Mouse (Mus musculus) kidney, adult 2 months (tissue): ENCODE measurements around the gene Olfr1461. TPM values are rescaled to one million over a fixed set of nuclear protein-coding genes. Genes with fewer than 3 reads are reported as not detected.

Experiments used
- DNase-seq: peaks from one replicate; pipeline ENCODE4 v3.0.0; 2021
- H3K27ac ChIP-seq: fragments of 200-500 bp; 2 replicates; pipeline ENCODE4 v1.5.1; 2012; ENCODE audit warnings: low read depth, low read length, control low read depth, inconsistent platforms; ENCODE audit not compliant: insufficient read depth
- H3K27me3 ChIP-seq: fragments of 200-500 bp; replicated peaks from 2 replicates; pipeline ENCODE4 v1.6.1; 2012; ENCODE audit warnings: mild to moderate bottlenecking, moderate library complexity, low read length, inconsistent platforms; ENCODE audit not compliant: control insufficient read depth, insufficient read depth
- H3K36me3 ChIP-seq: fragments of 200-500 bp; 2 replicates; pipeline ENCODE4 v1.6.1; 2012; ENCODE audit warnings: mild to moderate bottlenecking, moderate library complexity, low read length, inconsistent platforms; ENCODE audit not compliant: control insufficient read depth, insufficient read depth
- H3K4me1 ChIP-seq: fragments of 200-500 bp; 2 replicates; pipeline ENCODE4 v1.6.1; 2011; ENCODE audit warnings: low read length; ENCODE audit not compliant: control insufficient read depth, insufficient read depth
- H3K4me3 ChIP-seq: fragments of 200-500 bp; 2 replicates; pipeline ENCODE4 v1.5.1; 2011; ENCODE audit warnings: mild to moderate bottlenecking, low read depth, low read length, control low read depth; ENCODE audit not compliant: insufficient read depth
- CTCF ChIP-seq: fragments of 200-500 bp; conservative IDR thresholded peaks from 2 replicates; pipeline ENCODE4 v1.5.1; 2011; ENCODE audit warnings: low read depth, mild to moderate bottlenecking, control low read depth, low read length, moderate library complexity, mixed read lengths; ENCODE audit not compliant: insufficient read depth, insufficient read length
- POLR2A ChIP-seq: fragments of 200-500 bp; IDR thresholded peaks from one replicate; pipeline ENCODE4 v1.6.1; 2011; ENCODE audit warnings: low read depth, low read length, control low read depth
- WGBS: fragments of 180-500 bp; shearing (Covaris S2); methylation state at CpG from one replicate; pipeline ENCODE4 v1.1.7; 2018; 5-methylcytosine and 5-hydroxymethylcytosine counted together
- polyA plus RNA-seq: library from polyadenylated mRNA; depleted of rRNA; stranded (reverse); fragments of >200 nt; gene quantifications from 2 replicates; pipeline ENCODE4 v1.2.3, GENCODE M21; 2012; rRNA removed

Olfr1461 gene
- not detected in 2 replicates for polyA plus RNA-seq

DNA sequence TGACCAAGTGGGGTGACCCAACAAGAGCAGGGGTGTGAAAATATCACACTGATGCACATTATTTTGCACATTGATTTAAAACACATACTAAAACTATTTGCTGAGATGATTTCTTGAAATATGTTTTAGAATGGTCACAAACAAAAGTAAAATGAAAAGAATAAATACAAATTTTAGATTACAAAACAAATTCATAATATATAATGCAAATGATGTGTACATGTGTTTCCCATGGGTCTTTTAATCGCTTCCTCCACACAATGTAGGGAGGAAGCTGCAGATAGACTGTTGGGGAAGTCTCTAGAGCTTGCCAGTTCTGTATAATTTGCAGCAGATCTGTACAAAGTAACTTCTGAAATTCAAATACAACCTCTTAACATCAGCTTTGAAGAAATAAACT lies at the start of gene Olfr1461:
TSS of gene Olfr1461 (plus strand) at position 301 of the 400 bp plus-strand sequence.
- WGBS: 38% methylated on average over 1 of the region's 1 CpGs
- no peak for TF ChIP-seq POLR2A
- TF ChIP-seq CTCF: no peak
- Histone ChIP-seq H3K4me1 (no peaks in the 10 kb centered on the region), H3K36me3 (no peaks in the 10 kb centered on the region), H3K27me3 (no peaks in the 10 kb centered on the region), H3K27ac (no peak within 1 kb of the TSS), H3K4me3 (no peak within 1 kb of the TSS)
- no peak for DNase-seq

DNA sequence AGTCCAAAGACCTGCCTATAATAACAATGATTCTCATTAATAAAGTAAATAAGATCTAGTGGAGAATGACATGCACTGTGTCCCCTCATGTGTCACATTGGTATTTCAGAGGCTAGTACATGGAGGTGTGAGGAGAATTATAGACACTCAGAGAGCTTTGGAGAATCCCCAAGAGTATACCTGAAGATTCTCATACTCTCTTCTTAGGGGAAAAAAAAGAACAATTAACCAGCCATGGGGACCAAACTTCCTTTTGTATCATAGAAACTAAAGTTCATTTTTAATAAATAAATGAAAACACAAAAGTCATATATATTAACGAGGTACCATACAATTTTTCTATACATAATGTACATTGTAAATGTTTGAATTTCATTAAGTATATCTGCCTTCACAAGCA lies 13.4 kb upstream of the Olfr1461 start, which contains the start of gene Olfr1459:
TSS of gene Olfr1459 (minus strand) at position 101 of the 400 bp plus-strand sequence.
- Histone ChIP-seq H3K27me3 (no peaks in the 10 kb centered on the region), H3K36me3 (no peaks in the 10 kb centered on the region), H3K4me3 (no peak within 1 kb of the TSS), H3K4me1 (no peaks in the 10 kb centered on the region), H3K27ac (no peak within 1 kb of the TSS)
- 65% methylated on average over 1 of the region's 1 CpGs for WGBS
- DNase-seq: no peak
- TF ChIP-seq CTCF (no peak), POLR2A (no peak)

DNA sequence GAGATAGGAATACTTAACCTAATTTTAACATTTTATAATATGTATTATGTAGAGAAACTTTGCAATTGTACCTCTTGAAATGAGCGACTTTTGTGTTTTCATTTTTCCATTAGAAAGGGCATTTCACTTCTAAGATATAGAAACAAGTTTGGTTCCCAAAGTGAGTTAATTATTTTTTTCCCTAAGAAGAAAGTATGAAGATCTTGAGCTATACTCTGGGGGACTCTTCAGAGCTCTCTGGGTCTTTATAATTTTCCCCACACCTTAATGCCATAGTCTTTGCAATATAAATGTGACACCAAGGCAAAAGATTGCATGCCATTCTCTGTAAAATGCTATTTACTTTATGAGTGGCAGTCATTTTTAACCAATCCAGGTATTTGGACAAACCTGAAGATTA lies 22.6 kb downstream of the Olfr1461 start, which contains the start of gene Olfr1462:
TSS of gene Olfr1462 (plus strand) at position 301 of the 400 bp plus-strand sequence.
- Histone ChIP-seq H3K36me3 (no peaks in the 10 kb centered on the region), H3K27me3 (no peaks in the 10 kb centered on the region), H3K4me1 (no peaks in the 10 kb centered on the region), H3K27ac (no peak within 1 kb of the TSS), H3K4me3 (no peak within 1 kb of the TSS)
- WGBS: 85% methylated on average over 1 of the region's 1 CpGs
- no peak for DNase-seq
- no peak for TF ChIP-seq CTCF
- TF ChIP-seq POLR2A: no peak

Other genes with a start within 250 kb of the Olfr1461 start
- gene Olfr1448, start 238.6 kb upstream of the Olfr1461 start, polyA plus RNA-seq: not detected in 2 replicates
- not detected in 2 replicates for gene Olfr1449, start 232.2 kb upstream of the Olfr1461 start, polyA plus RNA-seq
- gene Olfr1450, start 212.7 kb upstream of the Olfr1461 start, polyA plus RNA-seq: not detected in 2 replicates
- not detected in 2 replicates for gene Olfr1451, start 168.0 kb upstream of the Olfr1461 start, polyA plus RNA-seq
- not detected in 2 replicates for gene Olfr1453, start 134.7 kb upstream of the Olfr1461 start, polyA plus RNA-seq
- gene Olfr1454, start 102.4 kb upstream of the Olfr1461 start, polyA plus RNA-seq: not detected in 2 replicates
- not detected in 2 replicates for gene Olfr1457, start 65.1 kb upstream of the Olfr1461 start, polyA plus RNA-seq
- not detected in 2 replicates for gene Olfr1458, start 56.2 kb upstream of the Olfr1461 start, polyA plus RNA-seq
- not detected in 2 replicates for gene Olfr1459, start 13.5 kb upstream of the Olfr1461 start, polyA plus RNA-seq
- gene Olfr1462, start 22.7 kb downstream of the Olfr1461 start, polyA plus RNA-seq: not detected in 2 replicates
- gene Olfr1463, start 68.3 kb downstream of the Olfr1461 start, polyA plus RNA-seq: not detected in 2 replicates
- gene Olfr1465, start 152.5 kb downstream of the Olfr1461 start, polyA plus RNA-seq: not detected in 2 replicates
- not detected in 2 replicates for gene Olfr1466, start 175.9 kb downstream of the Olfr1461 start, polyA plus RNA-seq
- not detected in 2 replicates for gene Olfr1467, start 199.2 kb downstream of the Olfr1461 start, polyA plus RNA-seq
- not detected in 2 replicates for gene Olfr1469, start 244.8 kb downstream of the Olfr1461 start, polyA plus RNA-seq